Mouse (Mus musculus): ENCODE data around the gene Gm10639. TPM values are rescaled to one million over a fixed set of nuclear protein-coding genes. Genes with fewer than 3 reads are reported as not detected.
"Not testable (repeated sequence)": the region's sequence is repeated elsewhere in the genome, so short reads cannot be mapped to it uniquely, and the experiment has no call there.

The Gm10639 gene
- polyA plus RNA-seq, 1 experiment: not detected

DNA sequence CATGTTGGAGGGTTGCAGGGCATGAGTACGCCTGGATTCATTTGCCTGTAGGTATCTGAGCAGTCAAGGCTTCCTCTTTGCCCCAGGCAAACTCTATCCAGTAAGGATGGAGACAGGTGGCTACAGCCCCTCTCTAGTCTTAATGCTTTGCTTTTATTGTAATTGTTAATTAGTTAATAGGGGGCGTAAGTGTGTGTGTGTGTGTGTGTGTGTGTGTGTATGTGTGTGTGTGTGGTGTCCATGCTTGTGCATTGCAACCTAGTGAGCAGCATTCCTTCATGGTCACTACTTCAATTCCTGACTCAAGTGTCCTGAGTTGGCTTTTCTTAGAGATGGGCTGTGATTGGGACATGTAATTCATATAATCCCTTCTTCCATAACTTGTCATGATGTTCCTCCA lies 25.0 kb downstream of the Gm10639 start, which contains the start of gene Omt2a:
Gene Omt2a (minus strand): TSS at position 101 of the 400 bp plus-strand sequence.
- peaks cover 3% of the 10 kb centered on the region; the same call in 1 of the 2 replicates for H3K4me1 ChIP-seq
- H3K27me3 ChIP-seq (replicated peaks): peaks cover 9% of the 10 kb centered on the region
- TF ChIP-seq FLI1 (IDR thresholded peaks at IDR 0.05; ENCODE audit: low read length) (no peak), GATA1 (IDR thresholded peaks at IDR 0.05; ENCODE audit: borderline replicate concordance, low read length) (no peak)
- no peak within 1 kb of the TSS for H3K4me3 ChIP-seq (replicated peaks)
- H3K36me3 ChIP-seq (replicated peaks; ENCODE audit: low read length): no peaks in the 10 kb centered on the region
- no peaks in the 10 kb centered on the region for H3K9me3 ChIP-seq

DNA sequence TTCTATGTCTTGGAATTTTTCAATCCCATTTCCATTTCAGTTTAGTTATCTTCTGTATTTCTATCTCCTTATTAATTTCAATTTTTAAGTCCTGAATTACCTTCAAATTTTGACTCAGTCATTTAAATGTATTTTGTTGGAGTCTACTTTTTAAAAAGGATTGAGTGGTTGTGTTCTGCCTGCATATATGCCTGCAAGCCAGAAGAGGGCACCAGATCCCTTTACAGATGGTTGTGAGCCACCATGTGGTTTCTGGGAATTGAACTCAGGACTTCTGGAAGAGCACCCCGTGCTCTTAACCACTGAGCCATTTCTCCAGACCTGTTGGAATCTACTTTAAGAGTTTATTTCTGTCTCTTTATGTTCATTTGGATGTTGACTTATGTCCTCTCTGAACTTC lies 29.8 kb downstream of the Gm10639 start:
- Histone ChIP-seq H3K4me3 (replicated peaks) (no peak overlapping the region), H3K36me3 (replicated peaks; ENCODE audit: low read length) (no peaks in the 10 kb centered on the region), H3K4me1 (peaks cover 3% of the 10 kb centered on the region; the same call in 1 of the 2 replicates), H3K27me3 (replicated peaks) (peaks cover 13% of the 10 kb centered on the region), H3K9me3 (peaks cover 13% of the 10 kb centered on the region)
- TF ChIP-seq FLI1 (IDR thresholded peaks at IDR 0.05; ENCODE audit: low read length): no peak
- no peak for TF ChIP-seq GATA1 (IDR thresholded peaks at IDR 0.05; ENCODE audit: borderline replicate concordance, low read length)

DNA sequence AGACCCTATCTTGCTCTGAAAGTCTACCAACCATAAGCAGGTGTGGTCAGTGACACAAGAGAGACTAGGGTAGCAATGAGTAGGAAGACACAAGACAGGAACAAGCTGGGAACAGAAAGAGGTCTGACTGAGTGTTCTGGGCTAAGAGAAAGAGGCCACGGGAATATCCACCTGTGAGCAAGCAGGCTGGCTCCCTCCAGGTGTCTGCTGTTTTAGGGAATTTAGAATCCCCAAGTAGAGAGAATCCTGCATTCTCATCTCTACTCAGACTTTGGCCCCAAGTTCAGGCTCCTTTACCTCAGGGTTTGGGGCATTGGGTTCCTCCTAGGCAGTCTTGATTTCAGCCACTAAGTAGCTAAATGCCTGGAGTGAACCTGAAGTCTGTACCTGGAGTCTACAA lies 37.6 kb downstream of the Gm10639 start, which contains the start of gene Omt2b:
Gene Omt2b (plus strand): TSS at position 301 of the 400 bp plus-strand sequence.
- peaks cover 10% of the 10 kb centered on the region for H3K27me3 ChIP-seq (replicated peaks)
- not testable (repeated sequence) for H3K4me3 ChIP-seq (replicated peaks); H3K4me1 ChIP-seq; H3K36me3 ChIP-seq (replicated peaks; ENCODE audit: low read length)
- H3K9me3 ChIP-seq: peaks cover 11% of the 10 kb centered on the region

DNA sequence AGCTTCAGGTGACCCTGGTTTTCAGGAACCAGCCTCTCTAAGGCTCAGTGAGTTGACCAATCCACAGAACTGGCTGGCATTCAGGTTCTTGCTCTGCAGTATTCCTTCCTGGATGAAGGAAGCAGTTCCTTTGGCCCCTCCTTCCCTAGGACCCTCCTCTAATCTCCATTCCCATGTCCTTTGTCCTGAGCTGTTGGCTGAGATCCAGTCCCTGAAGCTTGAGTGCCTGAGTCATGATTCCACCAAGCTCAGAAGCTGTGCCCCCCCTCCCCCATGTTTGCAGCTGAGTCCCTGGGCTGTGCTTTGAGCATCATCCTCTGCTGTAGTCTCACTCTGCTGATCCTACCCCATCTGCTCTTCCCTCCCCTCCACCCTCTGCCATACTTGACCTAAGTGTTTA lies 47.3 kb downstream of the Gm10639 start:
- H3K27me3 ChIP-seq (replicated peaks); H3K4me3 ChIP-seq (replicated peaks); H3K36me3 ChIP-seq (replicated peaks; ENCODE audit: low read length); H3K4me1 ChIP-seq; H3K9me3 ChIP-seq: not testable (repeated sequence)

DNA sequence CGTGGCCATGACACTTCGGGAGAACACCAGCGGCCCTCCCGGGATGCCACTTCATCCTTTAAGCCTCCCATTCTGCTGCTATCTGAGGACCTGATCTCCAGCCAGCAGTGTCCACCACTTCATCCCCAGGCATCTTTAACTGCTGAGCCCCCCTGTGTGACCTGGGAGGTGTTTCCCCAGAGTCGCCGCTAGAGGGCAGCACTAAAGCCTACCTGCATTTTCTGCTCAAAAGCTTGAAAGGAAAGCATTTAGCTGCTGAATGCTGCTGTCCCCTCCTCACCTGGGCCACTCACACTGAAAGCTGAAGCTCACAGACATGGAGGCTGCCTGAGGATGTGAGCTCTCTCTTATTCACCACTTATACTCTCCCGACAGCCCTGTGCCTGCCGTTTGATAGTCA lies 50.6 kb downstream of the Gm10639 start:
- H3K36me3 ChIP-seq (replicated peaks; ENCODE audit: low read length); H3K9me3 ChIP-seq; H3K4me1 ChIP-seq: not testable (repeated sequence)

DNA sequence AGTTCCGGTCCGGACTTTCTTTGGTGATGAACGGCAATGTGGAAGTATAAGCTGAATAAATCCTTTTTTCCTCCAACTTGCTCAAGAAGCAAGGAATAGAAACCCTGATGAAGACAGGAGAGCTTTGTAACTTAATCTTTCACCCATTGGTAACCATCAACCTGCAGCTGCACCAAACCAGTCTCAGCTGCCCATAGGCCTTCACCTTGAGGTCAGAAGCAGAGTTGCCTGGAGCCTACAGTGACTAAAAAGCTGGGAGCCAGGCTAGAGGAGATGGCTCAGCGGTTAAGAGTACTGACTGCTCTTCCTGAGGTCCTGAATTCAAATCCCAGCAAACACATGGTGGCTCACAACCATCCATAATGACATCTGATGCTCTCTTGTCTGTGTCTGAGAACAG lies 52.8 kb downstream of the Gm10639 start:
- H3K4me3 ChIP-seq (replicated peaks); H3K9me3 ChIP-seq; H3K4me1 ChIP-seq; H3K36me3 ChIP-seq (replicated peaks; ENCODE audit: low read length): not testable (repeated sequence)
- peaks cover 17% of the 10 kb centered on the region for H3K27me3 ChIP-seq (replicated peaks)

More for the DNA sequence above, 50.6 kb downstream of the Gm10639 start:
- peaks cover 13% of the 10 kb centered on the region for H3K27me3 ChIP-seq (replicated peaks)
- not testable (repeated sequence) for H3K4me3 ChIP-seq (replicated peaks)

DNA sequence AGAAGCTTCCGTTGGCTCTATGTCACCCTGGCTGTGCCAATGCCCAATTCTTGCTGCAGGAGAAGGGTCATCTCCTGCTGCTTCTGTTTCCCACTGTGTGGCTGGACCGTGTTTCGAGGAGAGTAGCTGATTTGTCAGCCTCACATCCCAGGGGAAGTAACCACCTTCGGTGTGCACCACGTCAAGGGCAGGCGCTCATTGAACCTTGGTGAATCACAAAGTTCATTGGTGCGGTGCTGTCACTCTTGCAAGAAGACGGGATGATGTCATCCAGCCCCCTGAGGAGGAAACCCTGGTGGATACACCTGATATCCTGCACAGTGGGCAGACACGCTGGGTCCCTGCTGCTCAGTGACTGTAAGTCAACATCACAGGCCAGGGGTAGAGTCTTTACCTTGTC lies 53.3 kb downstream of the Gm10639 start:
- not testable (repeated sequence) for H3K4me1 ChIP-seq; H3K36me3 ChIP-seq (replicated peaks; ENCODE audit: low read length); H3K4me3 ChIP-seq (replicated peaks); H3K9me3 ChIP-seq
- peaks cover 17% of the 10 kb centered on the region for H3K27me3 ChIP-seq (replicated peaks)

DNA sequence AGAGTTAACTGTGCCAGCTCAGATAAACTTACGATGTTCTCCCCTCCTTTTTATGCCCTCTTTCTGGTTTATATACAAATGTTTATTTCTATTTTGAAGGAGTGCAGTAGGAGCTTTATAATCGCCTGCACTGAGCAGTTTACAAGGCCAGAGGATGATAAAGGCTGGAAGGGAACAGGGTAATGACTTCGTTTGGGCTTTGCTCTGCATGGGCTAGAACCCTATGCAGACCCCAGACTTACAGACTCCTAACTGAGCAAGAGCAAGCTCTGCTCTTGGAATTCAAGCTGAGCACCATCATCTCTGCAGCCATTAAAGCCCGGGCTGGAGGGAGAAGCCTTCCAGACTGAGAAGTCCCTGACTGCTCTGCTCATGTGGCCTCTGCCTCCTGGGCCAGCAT lies 55.5 kb downstream of the Gm10639 start:
- not testable (repeated sequence) for H3K36me3 ChIP-seq (replicated peaks; ENCODE audit: low read length); H3K9me3 ChIP-seq; H3K4me3 ChIP-seq (replicated peaks)
- Histone ChIP-seq H3K4me1 (peaks cover 26% of the 10 kb centered on the region), H3K27me3 (replicated peaks) (peaks cover 17% of the 10 kb centered on the region)

DNA sequence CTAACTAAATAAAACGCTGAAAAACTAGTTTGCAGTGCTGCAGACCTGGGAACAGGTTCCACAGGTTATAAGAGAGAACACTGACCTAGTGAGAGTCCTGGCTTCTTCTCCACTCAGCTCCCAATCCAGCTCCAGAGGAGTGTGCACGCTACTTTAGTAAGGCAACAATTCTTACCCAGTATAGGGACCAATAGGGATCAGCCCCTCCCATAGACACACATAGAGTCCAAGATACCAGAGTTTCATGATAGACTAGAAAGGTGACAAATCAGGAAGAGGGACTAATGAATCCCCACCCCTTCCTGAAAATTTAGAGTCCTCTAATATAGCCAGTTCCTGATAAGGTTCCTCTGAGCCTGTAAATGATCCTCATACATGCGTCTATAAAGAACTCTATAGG lies 57.3 kb downstream of the Gm10639 start:
- no peaks in the 10 kb centered on the region for H3K9me3 ChIP-seq
- H3K27me3 ChIP-seq (replicated peaks): peaks cover 18% of the 10 kb centered on the region
- no peak overlapping the region for H3K4me3 ChIP-seq (replicated peaks)
- TF ChIP-seq GATA1 (IDR thresholded peaks at IDR 0.05; ENCODE audit: borderline replicate concordance, low read length) (no peak), FLI1 (IDR thresholded peaks at IDR 0.05; ENCODE audit: low read length) (no peak)
- no peaks in the 10 kb centered on the region for H3K36me3 ChIP-seq (replicated peaks; ENCODE audit: low read length)
- H3K4me1 ChIP-seq: peaks cover 29% of the 10 kb centered on the region

DNA sequence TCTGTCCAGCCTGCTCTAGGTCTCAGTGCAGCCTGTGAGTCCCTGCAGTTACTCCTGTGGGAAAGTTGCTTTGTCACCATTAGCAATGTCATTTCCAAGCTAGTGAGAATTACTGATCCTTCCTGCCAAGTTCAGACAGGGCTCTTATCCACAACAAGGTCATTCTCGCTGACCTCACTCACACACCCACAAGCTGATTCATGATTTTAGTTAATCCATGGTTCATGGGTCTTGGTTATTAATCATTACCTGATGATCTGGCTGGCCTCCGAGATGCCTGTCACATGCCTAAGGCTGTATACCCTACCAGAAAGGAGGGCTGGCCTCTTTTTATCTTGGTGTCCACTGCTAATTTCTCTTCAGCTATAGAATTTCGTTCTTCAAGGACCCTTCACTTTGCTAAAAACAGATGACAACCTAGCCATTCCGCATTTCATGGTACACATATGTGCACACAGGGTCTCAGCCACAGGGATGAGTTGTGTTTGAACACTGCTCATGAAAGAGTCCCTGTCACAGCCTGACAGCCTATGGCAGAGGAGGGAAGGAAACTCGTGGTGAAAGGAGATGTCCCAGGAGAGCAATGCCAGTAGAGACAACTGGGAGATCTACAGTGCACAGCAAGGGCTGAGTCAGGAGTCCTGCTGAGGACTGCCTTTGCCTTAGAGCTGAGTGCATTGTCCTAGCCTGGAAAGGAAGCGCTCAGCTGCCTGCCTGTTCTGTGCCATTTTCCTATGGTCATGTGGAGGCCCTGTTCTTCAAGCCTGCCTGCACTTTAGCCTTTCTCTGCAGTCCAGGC lies 58.7 kb downstream of the Gm10639 start:
- Histone ChIP-seq H3K4me3 (replicated peaks) (peak overlapping the region; percentile 33), H3K27me3 (replicated peaks) (peaks cover 23% of the 10 kb centered on the region), H3K4me1 (peaks cover 32% of the 10 kb centered on the region)
- not testable (repeated sequence) for H3K36me3 ChIP-seq (replicated peaks; ENCODE audit: low read length); H3K9me3 ChIP-seq

DNA sequence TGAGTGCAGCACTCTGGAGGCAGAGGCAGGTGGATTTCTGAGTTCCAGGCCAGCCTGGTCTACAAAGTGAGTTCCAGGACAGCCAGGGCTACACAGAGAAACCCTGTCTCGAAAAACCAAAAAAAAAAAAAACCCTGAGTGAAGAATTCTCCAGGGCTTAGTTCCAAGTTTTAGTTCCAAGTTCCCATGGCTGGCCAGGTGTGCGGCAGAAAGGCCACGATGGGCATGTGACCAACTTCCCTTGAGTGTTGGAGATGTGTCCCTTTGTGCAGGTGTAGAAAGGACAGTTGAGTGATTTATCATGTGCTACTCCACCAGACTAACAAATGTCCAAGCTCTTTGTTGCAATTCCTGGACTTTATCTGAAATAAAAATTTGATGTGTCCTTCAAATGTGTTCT lies 59.4 kb downstream of the Gm10639 start:
- H3K36me3 ChIP-seq (replicated peaks; ENCODE audit: low read length); H3K9me3 ChIP-seq; H3K4me3 ChIP-seq (replicated peaks): not testable (repeated sequence)
- peaks cover 19% of the 10 kb centered on the region for H3K27me3 ChIP-seq (replicated peaks)
- peaks cover 32% of the 10 kb centered on the region for H3K4me1 ChIP-seq

DNA sequence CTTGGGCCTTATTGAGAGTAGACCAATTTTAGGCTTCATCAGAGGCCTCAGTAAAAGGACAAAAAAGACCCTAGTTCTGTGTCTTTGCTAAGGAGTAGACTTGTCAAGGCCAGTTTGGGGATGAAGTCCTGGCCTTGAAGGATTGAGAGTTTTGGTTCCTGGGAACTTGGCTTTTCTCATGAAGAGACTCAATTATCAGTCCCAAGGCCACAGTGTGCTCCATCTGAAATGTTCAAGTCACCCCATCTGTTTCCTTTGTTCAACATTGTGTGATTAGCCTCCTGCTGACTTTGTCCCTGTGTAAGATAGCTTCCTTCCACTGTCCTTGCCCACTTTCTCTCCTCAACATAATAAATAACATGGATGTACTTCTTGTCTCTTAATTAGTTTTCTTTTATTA lies 60.3 kb downstream of the Gm10639 start:
- not testable (repeated sequence) for H3K4me3 ChIP-seq (replicated peaks); H3K9me3 ChIP-seq; H3K36me3 ChIP-seq (replicated peaks; ENCODE audit: low read length)
- H3K27me3 ChIP-seq (replicated peaks): peaks cover 18% of the 10 kb centered on the region
- H3K4me1 ChIP-seq: peaks cover 32% of the 10 kb centered on the region

All from megakaryocyte, embryonic 14.5 days (primary cell).